Mouse (Mus musculus): Measurements from ENCODE around the gene St3gal4.

The St3gal4 gene

DNA sequence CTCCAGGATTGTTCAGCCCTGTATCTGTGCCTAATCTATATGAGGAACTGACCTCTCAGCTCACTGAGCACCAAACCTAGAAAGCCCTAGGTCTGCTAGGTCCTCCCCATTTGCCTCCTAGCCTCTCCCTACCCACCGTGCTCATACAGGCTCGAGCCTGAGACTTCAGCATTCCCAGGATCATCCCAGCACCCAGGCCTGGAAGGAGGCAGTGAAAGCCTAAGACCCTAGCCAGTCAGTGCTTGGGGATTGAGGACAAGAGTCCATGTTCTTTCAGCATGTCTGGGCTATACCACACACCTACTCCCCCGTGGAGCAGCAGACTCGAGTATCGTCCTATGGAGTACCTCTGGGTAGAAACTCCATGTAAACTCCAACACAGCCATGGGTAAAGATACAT lies 11.7 kb downstream of the St3gal4 start:
- DNase-seq (ENCODE audit: inconsistent ontology term) = no peak

DNA sequence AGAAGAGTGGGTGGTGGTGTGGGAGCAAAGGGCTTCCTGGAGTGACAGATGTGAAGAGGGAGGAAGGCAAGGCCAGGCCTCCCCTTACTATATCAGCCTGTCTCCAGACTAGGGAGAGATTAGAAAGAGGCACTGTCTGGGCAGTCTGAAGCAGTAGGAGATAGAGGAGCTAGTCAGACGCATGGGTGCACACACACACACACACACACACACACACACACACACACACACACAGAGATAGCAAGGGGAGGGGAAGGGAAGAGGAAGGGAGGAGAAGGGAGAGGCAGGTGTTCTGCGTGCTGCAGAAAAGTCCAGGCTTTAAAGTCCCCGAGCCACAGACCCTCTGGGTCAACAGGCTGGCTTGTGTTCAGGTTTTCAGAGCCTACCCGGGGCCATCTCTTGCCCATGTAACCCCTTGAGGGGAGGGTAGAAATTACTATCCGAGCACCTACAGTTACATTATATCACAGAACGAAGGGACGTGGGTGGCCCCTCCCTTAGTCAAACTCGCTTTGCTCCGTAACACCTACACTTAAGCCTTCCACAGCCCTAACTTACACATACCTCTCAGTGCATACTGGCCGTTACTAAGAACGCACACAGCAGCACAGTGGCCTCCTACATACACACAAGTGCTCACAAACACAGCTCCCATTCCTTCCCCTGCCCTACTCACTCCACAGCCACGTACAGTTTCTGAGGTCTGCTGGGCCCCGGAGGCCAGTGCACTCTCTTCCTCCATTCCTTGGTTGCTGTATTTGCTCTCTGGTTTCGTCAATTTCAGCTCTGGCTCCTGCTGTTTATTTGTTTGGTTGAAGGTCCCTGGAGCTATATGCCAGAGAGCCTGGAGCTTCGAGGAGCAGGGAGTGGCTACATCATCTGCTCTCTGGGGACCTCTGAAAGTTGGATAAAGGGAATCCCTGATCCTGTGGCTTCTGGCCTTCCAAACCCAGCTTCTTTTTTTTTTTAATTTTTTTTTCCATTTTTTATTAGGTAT lies 12.9 kb downstream of the St3gal4 start:
- DNase-seq (ENCODE audit: inconsistent ontology term) = no peak

DNA sequence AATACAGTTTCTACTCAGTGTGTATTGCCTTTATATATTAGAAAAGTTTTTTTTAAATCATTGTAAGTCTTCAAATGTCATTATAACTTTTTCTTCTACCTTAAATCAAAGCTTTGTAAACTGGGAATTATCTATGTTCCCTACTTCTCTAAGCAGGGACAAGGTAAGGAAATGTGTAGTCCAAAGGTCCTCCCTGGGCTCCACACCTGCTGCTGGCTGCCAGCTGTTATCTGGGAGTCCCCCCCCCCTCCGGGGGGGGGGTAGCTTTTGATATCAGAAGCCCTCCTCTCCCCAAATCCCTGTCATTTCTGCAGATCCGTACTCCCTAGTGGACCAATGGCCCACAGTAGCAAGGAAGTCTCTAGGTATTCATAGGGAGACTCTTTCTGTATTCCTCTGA lies 13.6 kb downstream of the St3gal4 start:
- DNase-seq (ENCODE audit: inconsistent ontology term) = no peak

DNA sequence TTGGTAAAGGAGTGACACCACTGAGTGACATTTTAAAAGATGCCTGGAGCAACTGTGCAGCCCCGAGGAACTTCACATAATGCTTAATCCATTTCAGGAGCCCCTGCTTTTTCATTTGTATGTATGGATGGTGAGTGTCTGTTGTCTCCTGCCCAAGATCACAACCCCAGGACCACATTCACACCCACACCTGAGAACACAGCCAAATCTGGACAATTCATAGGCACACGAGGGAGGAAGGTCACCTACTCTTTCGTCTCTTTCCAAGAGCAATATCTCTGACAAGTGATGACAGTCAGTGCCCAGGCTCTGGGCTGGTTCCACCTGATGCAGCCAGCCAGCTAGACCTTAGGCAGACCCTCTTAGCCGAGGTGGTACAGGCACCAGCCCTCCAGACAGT lies 14.4 kb downstream of the St3gal4 start:
- no peak for DNase-seq (ENCODE audit: inconsistent ontology term)

DNA sequence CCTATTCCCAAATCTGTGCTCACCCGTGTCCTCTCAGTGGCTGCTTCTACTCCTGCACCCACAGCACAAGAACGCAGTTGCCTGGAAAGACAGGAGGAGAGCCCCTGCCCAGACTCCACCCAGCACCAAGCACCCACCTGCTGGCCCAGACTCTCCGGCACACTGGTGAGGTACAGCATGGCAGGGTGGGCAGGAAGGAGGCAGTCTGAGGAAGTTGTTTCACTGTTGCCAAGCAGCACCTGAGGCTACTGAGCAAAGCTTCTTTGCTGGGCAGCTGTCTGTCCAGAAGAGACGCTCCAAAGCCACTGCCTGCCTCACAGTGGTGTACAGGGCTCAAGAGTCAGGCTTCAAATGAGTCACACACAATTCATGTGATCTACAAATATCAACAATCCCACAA lies 20.3 kb downstream of the St3gal4 start:
- no peak for DNase-seq (ENCODE audit: inconsistent ontology term)

DNA sequence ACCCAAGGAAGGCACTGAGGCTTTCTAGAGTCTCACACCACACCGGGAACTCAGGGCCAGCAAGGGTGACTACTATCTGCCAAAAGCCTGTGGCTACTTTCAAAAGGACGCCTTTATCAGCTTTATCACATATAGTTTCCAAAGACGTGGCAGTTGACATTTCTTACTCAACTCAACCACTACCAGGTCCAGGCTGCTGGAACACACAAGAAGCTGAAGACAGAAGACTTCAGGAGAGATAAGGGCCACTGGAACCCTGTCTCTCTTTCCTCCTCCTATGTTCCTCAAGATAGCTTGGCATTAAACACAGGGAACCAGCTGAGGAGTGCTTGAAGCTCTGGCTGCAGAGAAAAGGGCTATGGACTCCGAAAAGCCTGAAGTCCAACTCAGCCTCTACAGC lies 21.2 kb downstream of the St3gal4 start:
- no peak for DNase-seq (ENCODE audit: inconsistent ontology term)

DNA sequence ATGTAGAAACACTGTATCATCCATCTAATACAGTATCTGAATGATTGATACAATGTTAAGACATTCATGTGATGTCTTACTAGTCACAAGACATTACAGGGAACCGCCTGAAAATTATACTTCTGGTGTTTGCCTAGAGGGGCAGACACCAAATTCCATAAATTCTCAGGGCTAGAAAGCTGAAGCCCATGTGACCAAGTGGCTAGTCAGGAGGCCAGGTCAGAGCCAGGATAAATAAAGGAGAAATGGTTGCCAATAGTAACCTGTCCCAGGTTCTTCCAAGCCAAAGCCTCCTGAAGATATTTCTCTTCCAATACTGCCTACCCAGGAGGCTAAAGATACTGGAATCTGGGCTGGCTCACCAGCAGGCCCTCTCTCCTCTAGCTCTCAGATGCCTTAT lies 23.3 kb downstream of the St3gal4 start:
- DNase-seq (ENCODE audit: inconsistent ontology term) = no peak

DNA sequence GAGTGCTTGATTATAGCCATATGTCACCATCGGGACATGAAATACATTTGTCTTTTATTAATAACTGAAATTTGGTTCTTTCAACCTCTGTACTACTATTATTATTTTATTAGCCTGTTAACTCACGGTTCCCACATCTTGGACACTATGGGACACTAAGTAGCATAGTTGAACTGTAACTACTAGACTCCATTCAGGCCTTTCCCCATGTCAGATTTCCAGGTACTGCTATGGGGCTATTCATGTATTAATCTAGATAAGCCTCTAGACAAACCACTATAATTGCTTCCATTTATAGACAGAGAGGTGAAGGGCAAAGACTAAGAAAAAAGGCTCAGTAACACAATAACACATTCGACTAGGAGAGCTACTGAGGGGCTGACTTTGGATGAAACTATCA lies 25.7 kb downstream of the St3gal4 start:
- no peak for DNase-seq (ENCODE audit: inconsistent ontology term)

DNA sequence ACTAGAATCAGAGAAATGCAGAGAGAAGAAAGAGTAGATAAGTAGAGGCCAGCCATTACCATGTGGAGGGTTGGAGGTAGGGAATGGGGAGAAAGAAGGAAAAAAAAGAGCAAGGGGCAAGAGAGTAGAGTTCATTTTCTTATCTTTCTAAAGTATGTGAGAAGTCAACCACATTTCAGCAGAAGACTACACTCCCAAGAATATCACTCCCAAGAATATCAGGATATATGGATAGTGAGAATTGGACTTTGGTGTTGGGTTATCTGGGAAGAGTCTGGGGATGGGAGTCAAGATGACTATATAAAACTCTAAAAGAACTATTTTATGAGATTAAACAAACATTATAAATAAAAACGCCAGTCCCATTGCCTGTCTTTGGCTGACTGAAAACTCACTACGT lies 26.2 kb downstream of the St3gal4 start:
- DNase-seq (ENCODE audit: inconsistent ontology term) = no peak

DNA sequence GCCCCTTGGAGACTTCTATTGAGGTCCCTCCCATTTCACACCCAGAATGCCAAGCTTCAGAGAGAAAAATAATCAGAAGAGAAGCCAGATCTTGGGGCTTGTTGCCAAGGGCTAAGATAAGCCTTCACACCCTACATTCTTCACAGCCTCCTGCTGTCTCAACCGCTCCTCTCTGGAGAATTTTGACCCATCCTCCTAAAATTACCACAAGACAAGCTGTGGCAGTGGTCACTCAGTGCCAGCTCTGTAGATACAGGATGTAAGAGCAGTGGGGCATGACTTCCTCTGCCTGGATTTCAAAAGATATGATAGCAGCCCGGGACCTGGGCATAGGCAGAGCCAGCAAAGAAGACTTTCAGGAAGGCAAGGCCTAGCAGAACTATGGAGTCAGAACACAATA lies 57.6 kb downstream of the St3gal4 start:
- DNase-seq (ENCODE audit: inconsistent ontology term) = no peak

DNA sequence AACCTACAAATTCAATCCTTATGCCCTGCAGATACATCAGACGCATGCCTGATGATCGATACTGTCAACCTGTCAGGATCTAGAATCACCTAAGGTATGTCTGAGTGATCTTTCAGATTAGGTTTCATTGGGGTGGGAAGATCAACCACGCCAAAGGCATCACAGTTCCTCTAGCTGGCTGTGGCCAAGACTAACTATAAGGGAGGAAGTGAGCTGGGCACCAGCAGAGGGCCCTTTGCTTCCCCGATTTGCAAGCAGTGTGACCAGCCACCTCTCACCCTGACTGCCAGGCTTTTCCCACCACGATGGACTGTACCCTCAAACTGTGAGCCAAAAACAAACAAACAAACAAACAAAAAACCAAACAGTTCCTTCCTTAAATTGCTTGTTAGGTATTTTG lies 59.2 kb downstream of the St3gal4 start:
- no peak for DNase-seq (ENCODE audit: inconsistent ontology term)

DNA sequence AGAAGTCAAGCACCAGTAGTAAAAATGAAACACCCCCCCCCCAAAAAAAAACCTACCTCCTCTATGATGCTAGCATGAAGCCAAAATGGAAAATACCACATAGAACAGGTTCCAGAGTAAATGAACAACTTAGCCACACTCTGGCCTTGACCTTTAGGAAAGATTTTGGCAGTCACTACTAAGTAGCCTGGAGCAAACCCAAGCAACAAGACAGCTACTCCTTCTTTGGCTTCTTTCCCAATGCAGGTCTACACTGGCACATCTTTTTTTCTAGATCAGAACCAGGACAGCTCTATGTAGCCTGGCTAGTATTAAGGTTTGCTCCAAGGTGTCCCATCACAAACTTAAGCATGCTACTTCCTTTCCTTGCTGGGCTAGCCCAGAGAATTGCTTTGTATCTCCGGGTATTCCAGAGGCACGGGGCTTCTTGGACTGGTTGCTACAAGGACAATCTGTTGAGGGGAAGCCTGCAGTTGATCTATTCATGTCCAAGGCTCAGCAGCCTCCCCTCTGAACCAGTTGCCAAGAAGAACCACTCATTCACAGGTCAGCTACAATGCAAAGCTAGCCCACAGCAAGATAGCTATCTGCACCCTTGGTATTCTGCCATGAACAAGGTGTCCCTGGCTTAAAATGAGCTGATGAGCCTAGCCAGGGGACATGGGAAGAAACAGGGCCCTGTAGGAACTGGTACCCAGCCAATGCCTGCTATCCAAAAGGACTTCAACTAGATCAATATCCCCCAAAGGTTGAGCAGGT lies 60.3 kb downstream of the St3gal4 start:
- no peak for DNase-seq (ENCODE audit: inconsistent ontology term)

DNA sequence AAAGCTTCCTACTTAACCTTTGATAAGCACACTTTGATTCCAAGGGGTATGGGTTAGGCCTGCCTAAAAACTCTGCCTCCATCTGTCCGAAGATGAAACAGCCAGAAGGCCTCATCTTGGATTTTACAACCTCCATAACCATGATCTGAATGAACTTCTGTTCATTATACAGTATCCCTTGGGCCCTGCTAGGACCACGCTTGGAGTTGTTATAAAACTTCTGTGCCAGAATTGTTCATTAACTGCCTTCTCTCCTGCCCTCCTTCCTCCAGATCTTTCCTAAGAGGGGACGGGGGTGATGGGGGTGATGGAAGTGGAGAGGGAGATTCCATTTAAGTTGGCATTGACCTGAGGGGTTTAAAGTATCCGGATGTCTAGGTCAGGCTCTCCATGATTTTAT lies 60.9 kb downstream of the St3gal4 start:
- no peak for DNase-seq (ENCODE audit: inconsistent ontology term)

DNA sequence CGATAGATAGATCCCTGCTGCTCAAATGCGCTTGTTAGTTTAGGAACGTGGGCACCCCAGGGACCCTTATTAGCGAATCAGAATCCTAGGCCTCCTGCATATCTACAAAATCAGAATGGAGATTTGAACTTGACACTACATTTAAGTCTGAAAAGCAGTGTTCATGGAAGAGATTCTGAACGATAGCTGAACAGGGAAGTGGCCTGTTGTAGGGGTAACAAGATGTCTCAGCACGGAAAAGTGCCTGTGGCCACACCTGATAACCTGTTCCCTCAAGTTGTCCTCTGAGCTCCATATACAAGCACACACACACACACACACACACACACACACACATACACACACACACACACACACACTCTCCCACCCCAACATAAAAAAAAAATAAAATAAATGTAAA lies 61.4 kb downstream of the St3gal4 start:
- DNase-seq (ENCODE audit: inconsistent ontology term) = no peak

DNA sequence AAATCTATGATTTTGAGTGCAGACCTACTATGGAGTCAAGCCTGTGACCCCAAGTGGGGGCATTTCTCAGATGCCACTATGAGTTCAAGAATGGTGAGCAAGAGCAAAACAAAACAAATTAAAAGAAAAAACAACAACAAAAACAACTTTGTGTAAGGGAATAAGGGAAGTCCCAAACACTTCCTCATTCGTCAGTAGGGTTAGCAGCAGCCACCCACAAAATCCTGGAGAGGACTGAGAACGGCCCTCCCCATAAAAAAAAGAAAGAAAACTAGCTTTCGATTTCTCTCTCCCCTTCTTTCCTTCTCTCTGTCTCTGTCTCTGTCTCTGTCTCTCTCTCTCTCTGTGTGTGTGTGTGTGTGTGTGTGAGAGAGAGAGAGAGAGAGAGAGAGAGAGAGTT lies 62.5 kb downstream of the St3gal4 start:
- DNase-seq (ENCODE audit: inconsistent ontology term) = no peak

DNA sequence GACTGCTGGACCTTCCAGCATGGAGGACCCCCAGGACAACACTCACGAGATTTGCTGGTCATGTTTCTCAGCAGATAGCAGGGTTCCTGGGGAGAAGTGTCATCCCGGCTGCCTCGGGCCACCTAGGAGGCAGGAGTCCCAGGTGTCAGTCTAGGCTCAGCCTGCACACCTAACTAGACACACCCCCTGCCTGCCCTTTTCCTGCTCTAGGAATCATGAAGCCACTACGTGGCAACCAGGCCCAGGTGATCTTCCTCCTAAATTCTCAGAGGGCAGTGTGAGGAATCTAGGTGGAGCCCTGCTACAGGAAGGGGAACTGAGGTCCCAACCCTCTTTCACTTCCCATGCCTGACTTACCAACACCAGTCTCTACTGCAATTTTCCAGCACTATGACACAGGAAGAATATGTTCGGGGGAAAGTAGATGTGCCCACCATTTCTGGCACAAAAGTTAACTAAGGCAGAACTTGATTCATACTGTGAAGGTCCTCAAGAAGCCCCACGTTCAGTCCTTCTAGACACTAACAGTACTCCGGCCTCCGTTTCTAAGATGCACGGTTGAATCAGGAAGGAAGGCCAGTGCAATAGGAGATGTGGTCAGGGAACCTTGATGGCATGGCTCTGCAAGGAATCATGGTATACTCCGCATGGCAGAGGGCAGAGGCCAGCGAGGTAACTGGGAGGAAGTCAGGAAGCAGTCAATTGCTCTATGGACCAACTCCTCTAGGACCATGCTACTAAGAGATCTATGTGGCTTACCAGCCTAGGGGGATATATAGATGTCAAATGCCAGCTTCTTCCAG lies 63.3 kb downstream of the St3gal4 start:
- DNase-seq (ENCODE audit: inconsistent ontology term) = no peak

DNA sequence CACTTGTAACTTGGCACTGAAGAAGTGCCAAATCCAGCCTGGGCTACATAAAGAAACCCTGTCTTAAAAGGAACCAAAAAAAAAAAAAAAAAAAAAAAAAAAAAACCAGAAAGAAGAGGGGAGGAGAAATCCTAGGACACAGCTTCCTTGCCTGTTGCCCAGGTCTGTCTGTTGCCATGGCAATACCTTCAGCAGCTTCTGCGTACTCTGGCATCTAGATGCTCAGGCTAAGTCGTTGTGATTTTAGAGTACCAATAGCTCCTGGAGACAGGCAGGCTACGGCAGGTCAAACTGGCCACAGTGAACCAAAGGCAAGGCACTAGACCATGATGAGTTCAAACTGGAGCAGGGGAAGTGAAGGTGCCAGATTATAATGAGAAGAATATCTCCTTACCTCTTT lies 65.4 kb downstream of the St3gal4 start:
- DNase-seq (ENCODE audit: inconsistent ontology term) = no peak

DNA sequence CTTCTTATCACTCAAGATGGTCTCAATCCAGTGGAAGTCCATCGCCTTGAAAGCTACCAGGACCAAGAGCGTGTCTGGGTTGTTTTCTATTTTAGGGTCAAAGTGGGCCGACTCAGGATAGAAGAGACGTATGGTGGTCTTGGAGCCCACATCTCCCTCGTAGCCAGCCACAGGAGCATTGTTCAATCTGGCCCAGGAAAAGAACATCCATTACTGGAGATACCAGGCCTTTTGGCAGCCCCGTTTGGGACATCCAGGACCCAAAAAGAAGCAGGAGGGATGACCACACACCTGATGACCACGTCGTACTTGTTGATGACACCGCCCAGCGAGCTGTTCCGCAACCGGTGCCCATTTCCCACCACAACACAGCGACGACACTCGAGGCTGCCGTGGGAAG lies 66.0 kb downstream of the St3gal4 start:
- DNase-seq (ENCODE audit: inconsistent ontology term) = no peak

DNA sequence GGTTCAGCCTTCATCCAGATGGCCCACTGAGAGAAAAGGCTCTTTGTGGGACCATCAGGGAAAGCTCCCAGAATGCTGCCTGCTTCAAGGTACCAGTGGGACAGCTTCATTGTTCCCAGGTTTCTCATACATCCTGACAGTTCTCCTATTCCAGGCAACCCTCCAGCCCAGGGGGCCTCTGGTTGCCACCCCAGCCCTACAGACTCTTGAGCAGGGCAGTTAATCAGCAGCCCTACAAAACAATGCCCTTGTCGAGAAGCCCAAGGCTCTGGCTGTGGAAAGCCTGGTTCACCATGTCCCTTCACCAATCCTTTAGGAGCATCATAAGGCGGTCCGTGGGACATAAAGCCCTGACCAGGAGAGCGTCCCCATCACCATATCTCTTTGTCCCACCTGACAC lies 66.4 kb downstream of the St3gal4 start:
- no peak for DNase-seq (ENCODE audit: inconsistent ontology term)

DNA sequence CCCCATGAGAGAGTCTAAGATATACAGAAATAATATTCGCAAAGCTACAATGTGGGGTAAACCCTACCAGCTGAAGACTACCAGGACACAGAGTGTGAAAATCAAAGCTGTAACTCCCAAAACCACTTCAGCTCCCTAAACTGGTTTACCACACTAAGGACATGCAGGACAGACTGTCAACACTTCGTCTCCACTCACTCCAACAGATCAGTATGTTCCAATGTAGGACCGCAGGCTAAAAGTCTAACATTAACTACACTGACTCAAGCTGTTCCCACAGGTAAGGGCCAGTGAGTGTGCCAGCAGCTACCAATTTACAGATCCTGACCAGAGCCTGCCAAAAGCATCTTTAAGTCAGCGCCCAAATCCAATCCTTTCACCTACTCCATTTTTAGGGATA lies 67.4 kb downstream of the St3gal4 start:
- DNase-seq (ENCODE audit: inconsistent ontology term) = no peak

DNA sequence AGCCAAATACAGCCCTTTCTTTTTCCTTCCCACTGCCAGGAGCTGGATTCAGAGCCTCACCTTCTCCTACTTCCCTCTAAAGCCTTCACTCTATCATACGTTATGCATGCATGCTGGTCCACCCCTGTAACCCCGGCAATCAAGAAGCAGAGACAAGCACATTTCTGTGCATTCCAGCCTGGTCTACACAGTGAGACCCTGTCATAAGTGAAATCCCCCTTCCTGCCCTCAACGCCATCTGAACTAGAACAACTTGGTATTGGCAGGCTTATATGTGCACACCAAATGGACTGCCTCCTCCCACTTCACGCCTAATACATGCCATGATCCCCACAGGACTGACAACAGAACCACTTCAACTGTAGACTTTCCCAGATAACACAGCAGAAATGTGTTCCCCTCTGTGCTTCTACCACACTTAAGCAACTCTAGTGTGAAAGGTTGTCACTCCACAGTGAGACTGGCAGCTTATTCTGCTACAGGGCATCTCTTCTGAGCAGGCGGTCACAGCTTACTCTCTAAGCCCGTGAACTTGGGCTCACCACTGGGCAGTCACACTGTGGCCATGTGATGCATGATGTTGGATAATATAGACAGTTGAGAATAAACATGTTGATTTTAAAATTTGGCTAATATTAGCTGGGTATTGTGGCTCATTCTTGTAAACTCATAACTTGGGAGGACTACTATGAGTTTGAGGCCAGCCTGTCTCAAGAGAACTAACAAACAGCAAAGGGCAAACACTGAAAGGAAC lies 68.2 kb downstream of the St3gal4 start:
- DNase-seq (ENCODE audit: inconsistent ontology term) = no peak

All from Muller cell, postnatal 12 days (primary cell).